In genomic region chr10:11322316-11322715, GRCm38 (mm10) we compare ENCODE assay signal across 14 mouse cellular contexts.
"Had no signal": no experiment of that assay in that cellular context is flagged by ENCODE, and none has a peak within 500 bp of the region (broad histone marks: within the 10 kb centered on the region; RNA-seq: fewer than 3 reads in every experiment).

No protein-coding gene starts in this region.

- H3K4me3 ChIP-seq: kidney, embryonic 15.5 days; limb, embryonic 10.5 days; midbrain, embryonic 10.5 days; neural tube, embryonic 12.5 days had no signal

- H3K4me2 ChIP-seq: kidney, embryonic 15.5 days; neural tube, embryonic 12.5 days had no signal

- H3K36me3 ChIP-seq: kidney, embryonic 15.5 days; limb, embryonic 10.5 days; midbrain, embryonic 10.5 days; neural tube, embryonic 12.5 days had no signal

- H3K9ac ChIP-seq: kidney, embryonic 15.5 days; neural tube, embryonic 12.5 days had no signal

- H3K4me1 ChIP-seq: kidney, embryonic 15.5 days; midbrain, embryonic 10.5 days; neural tube, embryonic 12.5 days had no signal

- H3K27ac ChIP-seq: kidney, embryonic 15.5 days; limb, embryonic 10.5 days; midbrain, embryonic 10.5 days; neural tube, embryonic 12.5 days had no signal

- DNase-seq: kidney, adult 2 months; kidney, postnatal 14 days; lung, adult 2 months; lung, postnatal 36 days; midbrain, embryonic 14.5 days; right cerebral cortex, postnatal 4 days; spleen, adult 18-20 months; thymus, postnatal 36 days had no signal

- ATAC-seq: intestine, embryonic 16.5 days; lung, postnatal 0 days had no signal

- H3K27me3 ChIP-seq: kidney, embryonic 15.5 days; neural tube, embryonic 12.5 days had no signal

- H3K9me3 ChIP-seq: kidney, embryonic 15.5 days; limb, embryonic 10.5 days; midbrain, embryonic 10.5 days; neural tube, embryonic 12.5 days had no signal
